Mouse (Mus musculus) CH12.LX (cell line): ENCODE data around the gene Slc6a18. TPM values are rescaled to one million over a fixed set of nuclear protein-coding genes. Genes with fewer than 3 reads are reported as not detected.

Experiments
- DNase-seq: peaks from one replicate; pipeline ENCODE4 v3.0.0-alpha.2; 2013; ENCODE audit errors: extremely low read depth
- H3K27ac ChIP-seq: 2 replicates; pipeline ENCODE4 v1.5.1; 2012; ENCODE audit warnings: low read depth, mild to moderate bottlenecking, control low read depth, moderate library complexity; ENCODE audit not compliant: insufficient read depth
- H3K27me3 ChIP-seq: replicated peaks from 2 replicates; pipeline ENCODE3; 2012; ENCODE audit warnings: inconsistent platforms
- H3K36me3 ChIP-seq, 2 experiments: replicated peaks in 1 of 2; 2 replicates each; pipeline versions ENCODE3 to v1.6.1; 2012; ENCODE audit warnings: inconsistent platforms in 1 of 2, low read length in 1 of 2, mild to moderate bottlenecking in 1 of 2, mixed read lengths in 1 of 2, moderate library complexity in 1 of 2; ENCODE audit not compliant: control insufficient read depth in 1 of 2, insufficient read depth in 1 of 2
- H3K4me1 ChIP-seq, 2 experiments: 2 replicates each; pipeline ENCODE4 v1.6.1; 2012; ENCODE audit warnings: inconsistent platforms in 1 of 2, moderate library complexity in 1 of 2; ENCODE audit not compliant: insufficient read depth in 2 of 2, control insufficient read depth in 1 of 2
- H3K4me2 ChIP-seq: 2 replicates; pipeline ENCODE4 v1.6.1; 2012; ENCODE audit warnings: low read depth, mild to moderate bottlenecking, control low read depth; ENCODE audit not compliant: poor library complexity, insufficient read depth, severe bottlenecking
- H3K4me3 ChIP-seq, 3 experiments: fragments of 150-350 bp in 1 of 3; sonication (generic) in 1 of 3; replicated peaks in 1 of 3; 2 replicates each; pipeline versions ENCODE3 to v1.5.1; 2011 to 2012; ENCODE audit warnings: low read depth in 2 of 3, low read length in 2 of 3, mild to moderate bottlenecking in 2 of 3, moderate library complexity in 2 of 3, control low read depth in 1 of 3, improper control_type of control experiment in 1 of 3, inconsistent platforms in 1 of 3, mixed read lengths in 1 of 3; ENCODE audit not compliant: poor library complexity in 1 of 3
- H3K79me2 ChIP-seq: replicated peaks from 2 replicates; pipeline ENCODE4 v1.6.1; 2012; ENCODE audit warnings: mild to moderate bottlenecking, moderate library complexity; ENCODE audit not compliant: control insufficient read depth, poor library complexity, insufficient read depth, severe bottlenecking; ENCODE audit errors: extremely low read depth
- H3K9ac ChIP-seq: 2 replicates; pipeline ENCODE4 v1.6.1; 2012; ENCODE audit warnings: low read depth, mild to moderate bottlenecking, control low read depth, moderate library complexity; ENCODE audit not compliant: insufficient read depth
- H3K9me3 ChIP-seq: replicated peaks from 2 replicates; pipeline ENCODE3; 2012; ENCODE audit warnings: low read length, inconsistent platforms, mixed read lengths
- BHLHE40 ChIP-seq: IDR thresholded peaks from 2 replicates; pipeline ENCODE4 v1.6.1; 2011; ENCODE audit warnings: mild to moderate bottlenecking, low read depth, low read length, improper control_type of control experiment
- CHD2 ChIP-seq: IDR thresholded peaks from 2 replicates; pipeline ENCODE4 v1.6.1; 2011; ENCODE audit warnings: low read length, improper control_type of control experiment
- CTCF ChIP-seq, 2 experiments: IDR thresholded peaks in 1 of 2; conservative IDR thresholded peaks in 1 of 2; 2 replicates each; pipeline ENCODE4 v1.5.1; 2011 to 2012; ENCODE audit warnings: low read depth in 2 of 2, low read length in 2 of 2, improper control_type of control experiment in 1 of 2, inconsistent platforms in 1 of 2, mild to moderate bottlenecking in 1 of 2, moderate library complexity in 1 of 2
- HCFC1 ChIP-seq: IDR thresholded peaks from 2 replicates; pipeline ENCODE4 v1.6.1; 2012; ENCODE audit warnings: low read depth, mild to moderate bottlenecking, inconsistent platforms, low read length, improper control_type of control experiment
- IRF4 ChIP-seq: IDR thresholded peaks from 2 replicates; pipeline ENCODE4 v1.6.1; 2014; ENCODE audit warnings: low read depth, mild to moderate bottlenecking, inconsistent platforms, low read length, improper control_type of control experiment
- JUN ChIP-seq: IDR thresholded peaks from 2 replicates; pipeline ENCODE4 v1.6.1; 2011; ENCODE audit warnings: low read depth, mild to moderate bottlenecking, low read length, improper control_type of control experiment, moderate library complexity; ENCODE audit not compliant: insufficient read depth
- JUND ChIP-seq: conservative IDR thresholded peaks from 2 replicates; pipeline ENCODE4 v1.6.1; 2011; ENCODE audit warnings: low read depth, low read length, improper control_type of control experiment
- KAT2A ChIP-seq: IDR thresholded peaks from 2 replicates; pipeline ENCODE4 v1.6.1; 2012; ENCODE audit warnings: low read length, improper control_type of control experiment, inconsistent platforms; ENCODE audit not compliant: insufficient replicate concordance
- MAZ ChIP-seq: IDR thresholded peaks from 2 replicates; pipeline ENCODE4 v1.6.1; 2012; ENCODE audit warnings: low read depth, mild to moderate bottlenecking, inconsistent platforms, low read length, improper control_type of control experiment, moderate library complexity
- MYC ChIP-seq: IDR thresholded peaks from 2 replicates; pipeline ENCODE4 v1.6.1; 2011; ENCODE audit warnings: low read depth, mild to moderate bottlenecking, improper control_type of control experiment, low read length
- NELFE ChIP-seq: IDR thresholded peaks from 2 replicates; pipeline ENCODE4 v1.6.1; 2011; ENCODE audit warnings: low read depth, low read length, improper control_type of control experiment
- NRF1 ChIP-seq: IDR thresholded peaks from 2 replicates; pipeline ENCODE4 v1.6.1; 2014; ENCODE audit warnings: low read depth, mild to moderate bottlenecking, inconsistent platforms, low read length, improper control_type of control experiment, moderate library complexity
- PAX5 ChIP-seq: IDR thresholded peaks from 2 replicates; pipeline ENCODE4 v1.6.1; 2012; ENCODE audit warnings: low read length, inconsistent platforms, mixed read lengths
- POLR2A ChIP-seq: IDR thresholded peaks from 2 replicates; pipeline ENCODE4 v1.6.1; 2011; ENCODE audit warnings: low read depth, mild to moderate bottlenecking, improper control_type of control experiment, low read length
- RAD21 ChIP-seq: IDR thresholded peaks from 2 replicates; pipeline ENCODE4 v1.6.1; 2011; ENCODE audit warnings: low read depth, mild to moderate bottlenecking, low read length, improper control_type of control experiment, moderate library complexity
- RCOR1 ChIP-seq: conservative IDR thresholded peaks from 2 replicates; pipeline ENCODE4 v1.6.1; 2012; ENCODE audit warnings: low read depth, mild to moderate bottlenecking, inconsistent platforms, low read length, improper control_type of control experiment
- TBP ChIP-seq: conservative IDR thresholded peaks from 2 replicates; pipeline ENCODE4 v1.6.1; 2011; ENCODE audit warnings: low read depth, low read length, improper control_type of control experiment
- TCF12 ChIP-seq: IDR thresholded peaks from 2 replicates; pipeline ENCODE4 v1.6.1; 2014; ENCODE audit warnings: low read depth, mild to moderate bottlenecking, inconsistent platforms, low read length, improper control_type of control experiment
- USF2 ChIP-seq: conservative IDR thresholded peaks from 2 replicates; pipeline ENCODE4 v1.6.1; 2011; ENCODE audit warnings: low read depth, low read length, improper control_type of control experiment
- ZC3H11A ChIP-seq: IDR thresholded peaks from 2 replicates; pipeline ENCODE4 v1.6.1; 2012; ENCODE audit warnings: low read depth, mild to moderate bottlenecking, inconsistent platforms, low read length, improper control_type of control experiment
- ZKSCAN1 ChIP-seq: IDR thresholded peaks from 2 replicates; pipeline ENCODE4 v1.6.1; 2012; ENCODE audit warnings: low read depth, inconsistent platforms, low read length, improper control_type of control experiment, borderline replicate concordance
- dilution Hi-C: fragments of 300-500 bp; cut with MboI; formaldehyde crosslinking; loops from 2 replicates; pipeline ENCODE4 v1.14.3; 2020; ENCODE audit warnings: low sequenced_read_pairs; ENCODE audit not compliant: extremely low pct_unique_long_range_greater_than_20kb, extremely low pct_ligation_motif_present
- in situ Hi-C: fragments of 300-500 bp; cut with MboI; formaldehyde crosslinking; loops from 3 replicates; pipeline ENCODE4 v1.14.3; 2019; ENCODE audit warnings: low sequenced_read_pairs, low pct_ligation_motif_present, low pct_unique_long_range_greater_than_20kb, mixed read lengths
- polyA plus RNA-seq: library from polyadenylated mRNA; unstranded; fragments of >175 nt; gene quantifications from 2 replicates; pipeline ENCODE4 v1.2.1, GENCODE M21; 2012; ENCODE audit warnings: low read depth; ENCODE audit not compliant: insufficient read length
- total RNA-seq, 2 experiments: library from RNA; depleted of rRNA; stranded (reverse); fragments of 300-350 nt in 1 of 2; fragments of >200 nt in 1 of 2; gene quantifications; 2 replicates each; pipeline ENCODE4 v1.2.3; 2012 to 2014

The Slc6a18 gene
- total and polyA plus RNA-seq, 3 experiments: not detected

DNA sequence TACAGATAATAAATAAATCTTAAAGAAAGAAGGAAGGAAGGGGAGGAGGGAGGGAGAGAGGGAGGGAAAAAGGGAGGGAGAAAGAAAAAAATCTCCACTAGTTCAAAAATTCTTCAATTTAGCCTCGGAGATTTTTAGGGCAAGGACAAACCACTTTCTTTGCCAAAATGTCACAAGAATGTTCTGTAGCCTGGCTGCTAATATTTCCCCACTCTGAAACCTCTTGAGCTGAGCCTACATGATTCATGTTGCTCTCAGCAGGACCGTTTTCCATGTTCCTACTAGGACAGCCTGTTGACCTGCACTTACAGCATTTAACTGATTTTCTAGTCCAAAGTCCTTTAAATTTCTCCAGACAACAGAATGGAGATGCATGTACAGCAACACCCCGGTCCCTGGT lies 22.8 kb downstream of the Slc6a18 start:
- in situ Hi-C loops (no loop called here), dilution Hi-C loops (no loop called here)
- no peak for DNase-seq
- H3K4me1 ChIP-seq: no peaks in the 10 kb centered on the region
- peaks cover under 1% of the 10 kb centered on the region for H3K9me3 ChIP-seq
- H3K27ac ChIP-seq: no peak overlapping the region
- H3K9ac ChIP-seq: no peak overlapping the region
- no peak for TF ChIP-seq HCFC1
- no peak for TF ChIP-seq ZKSCAN1
- TF ChIP-seq TCF12: no peak
- no peak for TF ChIP-seq BHLHE40
- TF ChIP-seq ZC3H11A: no peak
- no peak for TF ChIP-seq IRF4
- no peak for TF ChIP-seq CTCF (conservative IDR thresholded peaks at IDR 0.05 in 1 of 2, IDR thresholded peaks at IDR 0.05 in 1 of 2; ENCODE audit: low read depth in 2 of 2, low read length in 2 of 2)
- TF ChIP-seq NRF1: no peak
- TF ChIP-seq KAT2A: no peak
- no peak for TF ChIP-seq JUND
- no peak for TF ChIP-seq POLR2A
- TF ChIP-seq NELFE: no peak
- TF ChIP-seq RAD21: no peak
- no peak for TF ChIP-seq RCOR1
- TF ChIP-seq JUN: no peak
- TF ChIP-seq MAZ: no peak
- TF ChIP-seq USF2: no peak
- no peak for TF ChIP-seq MYC
- H3K27me3 ChIP-seq: peaks cover 23% of the 10 kb centered on the region
- H3K4me2 ChIP-seq: no peak overlapping the region
- no peaks in the 10 kb centered on the region for H3K79me2 ChIP-seq
- peaks cover 0 to 3% of the 10 kb centered on the region in 2 experiments for H3K36me3 ChIP-seq
- no peak overlapping the region for H3K4me3 ChIP-seq

DNA sequence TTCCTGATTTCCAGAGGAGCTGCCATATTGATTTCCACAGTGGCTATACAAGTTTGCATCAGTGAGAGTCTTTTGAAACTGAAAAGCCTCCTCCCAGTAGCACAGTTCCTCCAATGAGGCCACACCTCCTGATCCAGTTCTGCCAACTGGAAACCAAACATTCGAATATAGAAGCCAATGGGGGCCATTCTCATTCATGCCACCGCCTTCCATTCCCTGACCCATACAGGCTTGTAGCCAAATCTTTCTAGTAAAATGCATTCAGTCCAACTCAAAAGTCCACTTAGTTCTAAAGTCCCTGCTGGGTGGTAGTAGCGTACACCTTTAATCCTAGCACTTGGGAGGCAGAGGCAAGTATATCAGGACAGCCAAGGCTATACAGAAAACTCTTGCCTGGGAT lies 24.6 kb downstream of the Slc6a18 start:
- Histone ChIP-seq H3K9me3 (no peaks in the 10 kb centered on the region), H3K27ac (no peak overlapping the region), H3K9ac (no peak overlapping the region), H3K36me3 (peaks cover 9 to 19% of the 10 kb centered on the region in 2 experiments), H3K4me3 (no peak overlapping the region), H3K4me2 (no peak overlapping the region), H3K79me2 (no peaks in the 10 kb centered on the region), H3K4me1 (no peaks in the 10 kb centered on the region), H3K27me3 (peaks cover 10% of the 10 kb centered on the region)
- no peak for TF ChIP-seq PAX5
- TF ChIP-seq CHD2: no peak
- TF ChIP-seq IRF4: no peak
- TF ChIP-seq CTCF (conservative IDR thresholded peaks at IDR 0.05 in 1 of 2, IDR thresholded peaks at IDR 0.05 in 1 of 2; ENCODE audit: low read depth in 2 of 2, low read length in 2 of 2): no peak
- no peak for TF ChIP-seq MYC
- no peak for TF ChIP-seq RAD21
- no peak for TF ChIP-seq USF2
- no peak for TF ChIP-seq TBP
- no peak for TF ChIP-seq KAT2A
- in situ Hi-C loops (no loop called here), dilution Hi-C loops (no loop called here)
- no peak for DNase-seq
